Mouse (Mus musculus): Measurements from ENCODE around the gene Ceacam13. TPM values are rescaled to one million over a fixed set of nuclear protein-coding genes. Genes with fewer than 3 reads are reported as not detected.

The Ceacam13 gene
- not detected for polyA plus RNA-seq (2015; fragmentation: Illumina TruSeq; extraction: RNeasy Lipid Tissue Mini Kit (QIAGEN cat#74804); ENCODE audit: insufficient read depth, low read depth, low replicate concordance)

DNA sequence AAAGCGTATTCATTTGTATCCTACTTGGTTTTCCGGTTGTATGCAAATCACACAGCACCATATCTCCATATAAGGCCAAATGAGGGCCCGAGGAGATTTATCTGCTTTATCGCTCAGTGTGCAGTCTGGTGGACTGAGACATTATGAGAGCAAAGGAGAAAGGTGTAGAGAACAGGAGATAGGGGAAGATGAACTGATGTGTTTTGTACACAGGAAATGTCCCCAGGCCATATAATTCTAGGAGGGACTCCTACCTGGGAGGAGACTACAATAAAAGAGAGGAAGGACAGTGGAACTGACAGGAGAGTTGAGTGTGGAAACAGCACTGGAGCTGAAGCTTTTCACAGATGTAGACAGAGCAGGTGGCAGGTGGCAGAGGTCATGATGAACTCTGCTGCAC is at the start of gene Ceacam13:
Ceacam13 (plus strand) TSS at position 301 of the 400 bp plus-strand sequence.

DNA sequence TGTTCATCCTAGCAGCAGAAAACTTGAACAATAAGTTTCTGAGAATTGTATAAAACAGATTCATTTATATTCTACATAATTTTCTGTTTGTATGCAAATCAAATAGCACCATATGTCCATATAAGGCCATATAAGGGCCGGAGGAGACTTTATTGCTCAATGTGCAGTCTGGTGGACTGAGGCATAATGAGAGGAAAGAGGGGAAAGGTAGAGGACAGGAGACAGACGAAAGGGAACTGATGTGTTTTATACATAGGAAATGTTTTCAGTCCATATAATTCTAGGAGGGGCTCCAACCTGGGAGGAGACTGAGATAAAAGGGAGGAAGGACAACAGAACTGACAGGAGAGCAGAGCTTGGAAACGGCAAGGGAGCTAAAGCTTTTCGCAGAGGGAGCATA is 37.9 kb upstream of the Ceacam13 start, which contains the start of gene Ceacam11:
Ceacam11 (plus strand) TSS at position 301 of the 400 bp plus-strand sequence.

DNA sequence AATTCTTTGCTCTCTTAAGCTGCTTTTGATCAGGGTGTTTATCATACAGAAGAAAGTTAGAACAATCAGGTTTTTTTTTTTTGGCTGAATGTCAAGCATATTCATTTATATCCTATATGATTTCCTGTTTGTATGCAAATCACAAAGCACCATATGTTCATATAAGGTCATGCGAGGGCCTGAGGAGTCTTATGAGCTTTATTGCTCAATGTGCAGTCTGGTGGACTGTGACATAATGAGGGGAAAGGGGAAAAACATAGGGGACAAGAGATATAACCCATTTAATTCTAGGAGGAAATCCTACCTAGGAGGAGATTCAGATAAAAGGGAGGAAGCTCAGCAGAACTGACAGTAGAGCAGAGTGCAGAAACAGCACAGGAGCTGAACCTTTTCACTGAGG is 55.9 kb downstream of the Ceacam13 start, which contains the start of gene Ceacam12:
Ceacam12 (plus strand) TSS at position 301 of the 400 bp plus-strand sequence.

Other genes with a start within 250 kb of the Ceacam13 start
- not detected for gene Ceacam14, start 197.3 kb upstream of the Ceacam13 start, polyA plus RNA-seq (2015; fragmentation: Illumina TruSeq; extraction: RNeasy Lipid Tissue Mini Kit (QIAGEN cat#74804); ENCODE audit: insufficient read depth, low read depth, low replicate concordance)
- gene Gm5155, start 138.1 kb upstream of the Ceacam13 start, polyA plus RNA-seq (2015; fragmentation: Illumina TruSeq; extraction: RNeasy Lipid Tissue Mini Kit (QIAGEN cat#74804); ENCODE audit: insufficient read depth, low read depth, low replicate concordance) = not detected
- not detected for gene Ceacam11, start 37.8 kb upstream of the Ceacam13 start, polyA plus RNA-seq (2015; fragmentation: Illumina TruSeq; extraction: RNeasy Lipid Tissue Mini Kit (QIAGEN cat#74804); ENCODE audit: insufficient read depth, low read depth, low replicate concordance)
- gene Ceacam12, start 56.0 kb downstream of the Ceacam13 start, polyA plus RNA-seq (2015; fragmentation: Illumina TruSeq; extraction: RNeasy Lipid Tissue Mini Kit (QIAGEN cat#74804); ENCODE audit: insufficient read depth, low read depth, low replicate concordance) = not detected
- not detected for gene Igfl3, start 166.6 kb downstream of the Ceacam13 start, polyA plus RNA-seq (2015; fragmentation: Illumina TruSeq; extraction: RNeasy Lipid Tissue Mini Kit (QIAGEN cat#74804); ENCODE audit: insufficient read depth, low read depth, low replicate concordance)
- not detected for gene Mill1, start 235.5 kb downstream of the Ceacam13 start, polyA plus RNA-seq (2015; fragmentation: Illumina TruSeq; extraction: RNeasy Lipid Tissue Mini Kit (QIAGEN cat#74804); ENCODE audit: insufficient read depth, low read depth, low replicate concordance)

Measured in pancreas, adult 10 weeks (tissue).